Mouse (Mus musculus) left cerebral cortex, adult 8-10 months (tissue): ENCODE data around the gene Fyco1. TPM values are rescaled to one million over a fixed set of nuclear protein-coding genes. Genes with fewer than 3 reads are reported as not detected.
A peak's percentile ranks its signal among the peaks of the same experiment; 100 is the strongest.
"Not testable (repeated sequence)": the region's sequence is repeated elsewhere in the genome, so short reads cannot be mapped to it uniquely, and the experiment has no call there.

Experiments used
- DNase-seq, 2 experiments: peaks; one replicate each; pipeline ENCODE4 v3.0.0; 2022; ENCODE audit warnings: low spot score in 2 of 2
- total RNA-seq, 4 experiments: library from RNA; stranded (reverse); gene quantifications; 2 replicates each; pipeline ENCODE4 v1.2.4; 2022

Gene Fyco1
- total RNA-seq, 4 experiments from 2014 or later = 29.5 to 36.6 (median 29.8) TPM

GRCm38 (mm10) chr9:123815444-123815843 lies 36.3 kb downstream of the Fyco1 start:
- DNase-seq = no peak

GRCm38 (mm10) chr9:123814821-123815220 lies 36.9 kb downstream of the Fyco1 start:
- no peak for DNase-seq

- DNase-seq = no peak
These were observed 37.4 kb downstream of the Fyco1 start for GRCm38 (mm10) chr9:123814326-123814725.

- DNase-seq = no peak
These were observed 39.9 kb downstream of the Fyco1 start for GRCm38 (mm10) chr9:123811831-123812230.

GRCm38 (mm10) chr9:123808583-123808982 lies 43.1 kb downstream of the Fyco1 start:
- DNase-seq = no peak

- DNase-seq = no peak
These were observed 45.4 kb downstream of the Fyco1 start, which contains the start of gene Cxcr6 for GRCm38 (mm10) chr9:123806267-123806666. Gene Cxcr6, plus strand, starts transcription at chr9:123806475.

- DNase-seq = no peak
These were observed 46.5 kb downstream of the Fyco1 start for GRCm38 (mm10) chr9:123805241-123805640.

GRCm38 (mm10) chr9:123802896-123803295 lies 48.8 kb downstream of the Fyco1 start:
- DNase-seq = no peak

- no peak for DNase-seq
These were observed 49.3 kb downstream of the Fyco1 start for GRCm38 (mm10) chr9:123802421-123802820.

- no peak for DNase-seq
These were observed 50.2 kb downstream of the Fyco1 start for GRCm38 (mm10) chr9:123801527-123801926.

- DNase-seq = peak; percentile 16 to 17
These were observed 55.5 kb downstream of the Fyco1 start for GRCm38 (mm10) chr9:123796174-123796573.

GRCm38 (mm10) chr9:123788855-123789529 lies 62.7 kb downstream of the Fyco1 start:
- DNase-seq = peak in 1 of 2 experiments; percentile 15

GRCm38 (mm10) chr9:123773299-123773698 lies 78.4 kb downstream of the Fyco1 start:
- DNase-seq = not testable (repeated sequence)

- DNase-seq = no peak
These were observed 82.2 kb downstream of the Fyco1 start for GRCm38 (mm10) chr9:123769532-123769931.

GRCm38 (mm10) chr9:123768443-123768842 lies 83.3 kb downstream of the Fyco1 start:
- DNase-seq = no peak

- DNase-seq = no peak
These were observed 84.7 kb downstream of the Fyco1 start for GRCm38 (mm10) chr9:123766996-123767395.

GRCm38 (mm10) chr9:123763771-123764170 lies 87.9 kb downstream of the Fyco1 start:
- DNase-seq = no peak

GRCm38 (mm10) chr9:123762886-123763285 lies 88.8 kb downstream of the Fyco1 start:
- DNase-seq = no peak

- no peak for DNase-seq
These were observed 90.9 kb downstream of the Fyco1 start for GRCm38 (mm10) chr9:123760806-123761205.

- no peak for DNase-seq
These were observed 93.1 kb downstream of the Fyco1 start for GRCm38 (mm10) chr9:123758645-123759044.

GRCm38 (mm10) chr9:123758156-123758555 lies 93.5 kb downstream of the Fyco1 start:
- no peak for DNase-seq

GRCm38 (mm10) chr9:123757326-123757725 lies 94.4 kb downstream of the Fyco1 start:
- no peak for DNase-seq

- DNase-seq = no peak
These were observed 94.9 kb downstream of the Fyco1 start for GRCm38 (mm10) chr9:123756752-123757151.
